Mouse (Mus musculus) neural tube, embryonic 14.5 days (tissue): Measurements from ENCODE around the gene Defb42. TPM values are rescaled to one million over a fixed set of nuclear protein-coding genes. Genes with fewer than 3 reads are reported as not detected.

Experiments
- ATAC-seq: fragments of 200-750 bp; cut with Nextera tagmentation; 2 replicates; pipeline ENCODE4 v1.8.0; 2017; ENCODE audit warnings: low read depth, mild to moderate bottlenecking, moderate TSS enrichment, moderate library complexity
- H3K27ac ChIP-seq: fragments of 300-500 bp; sonication (generic); 2 replicates; pipeline ENCODE4 v1.5.1; 2014; ENCODE audit warnings: low read depth, mild to moderate bottlenecking, control low read depth, low read length, moderate library complexity, mixed read lengths
- H3K27me3 ChIP-seq: fragments of 300-500 bp; sonication (generic); 2 replicates; pipeline ENCODE4 v1.6.1; 2014; ENCODE audit warnings: low read length; ENCODE audit not compliant: control insufficient read depth, insufficient read depth
- H3K36me3 ChIP-seq: fragments of 300-500 bp; sonication (generic); 2 replicates; pipeline ENCODE4 v1.6.1; 2014; ENCODE audit warnings: low read length, mixed read lengths; ENCODE audit not compliant: control insufficient read depth, insufficient read depth
- H3K4me1 ChIP-seq: fragments of 300-500 bp; sonication (generic); 2 replicates; pipeline ENCODE4 v1.6.1; 2014; ENCODE audit warnings: low read length; ENCODE audit not compliant: control insufficient read depth, insufficient read depth
- H3K4me2 ChIP-seq: fragments of 300-500 bp; sonication (generic); 2 replicates; pipeline ENCODE4 v1.6.1; 2014; ENCODE audit warnings: mild to moderate bottlenecking, low read depth, low read length, control low read depth
- H3K4me3 ChIP-seq: fragments of 300-500 bp; sonication (generic); 2 replicates; pipeline ENCODE4 v1.5.1; 2014; ENCODE audit warnings: low read depth, low read length, control low read depth, mixed read lengths
- H3K9ac ChIP-seq: fragments of 300-500 bp; sonication (generic); replicated peaks from 2 replicates; pipeline ENCODE4 v1.6.1; 2014; ENCODE audit warnings: low read depth, mild to moderate bottlenecking, control low read depth, low read length, mixed read lengths
- H3K9me3 ChIP-seq: fragments of 300-500 bp; sonication (generic); 2 replicates; pipeline ENCODE4 v1.6.1; 2016; ENCODE audit warnings: low read length; ENCODE audit not compliant: control insufficient read depth
- WGBS: fragments of 180-500 bp; shearing (Covaris S2); extraction: QIAGEN DNeasy Blood & Tissue Kit; methylation state at CpG from one replicate; pipeline ENCODE4 v1.1.7; 2014; 5-methylcytosine and 5-hydroxymethylcytosine counted together
- polyA plus RNA-seq: library from polyadenylated mRNA; unstranded; fragments of >200 nt; fragmentation: Nextera tagmentation; extraction: Ambion mirVana; gene quantifications from 2 replicates; pipeline ENCODE4 v1.2.1, GENCODE M21; 2014

Gene Defb42
- polyA plus RNA-seq = 0.20 TPM in 1 of 2 replicates, not detected in the other

- Histone ChIP-seq H3K9ac (no peak within 1 kb of the TSS), H3K27ac (no peak within 1 kb of the TSS), H3K9me3 (no peaks in the 10 kb centered on the region), H3K36me3 (no peaks in the 10 kb centered on the region), H3K4me3 (no peak within 1 kb of the TSS), H3K4me1 (no peaks in the 10 kb centered on the region), H3K4me2 (no peak within 1 kb of the TSS), H3K27me3 (no peaks in the 10 kb centered on the region)
- ATAC-seq = no peak
- 81% methylated on average over 3 of the region's 3 CpGs for WGBS
Measured at GRCm38 (mm10) chr14:63046691-63047090, at the start of gene Defb42. TSS of gene Defb42 (plus strand) at chr14:63046991.

GRCm38 (mm10) chr14:62997777-62998176 is 49.0 kb upstream of the Defb42 start, which contains the start of gene Defb47:
TSS of gene Defb47 (plus strand) at chr14:62998077.
- no peak within 1 kb of the TSS for H3K27ac ChIP-seq
- H3K4me2 ChIP-seq = no peak within 1 kb of the TSS
- no peaks in the 10 kb centered on the region for H3K36me3 ChIP-seq
- ATAC-seq = no peak
- no peak within 1 kb of the TSS for H3K9ac ChIP-seq
- H3K27me3 ChIP-seq = no peaks in the 10 kb centered on the region
- no peaks in the 10 kb centered on the region for H3K9me3 ChIP-seq
- H3K4me3 ChIP-seq = no peak within 1 kb of the TSS
- H3K4me1 ChIP-seq = no peaks in the 10 kb centered on the region
- WGBS = 87% methylated on average over 8 of the region's 8 CpGs

GRCm38 (mm10) chr14:62998977-62999376 is 47.8 kb upstream of the Defb42 start:
- Histone ChIP-seq H3K27me3 (no peaks in the 10 kb centered on the region), H3K4me3 (no peak overlapping the region), H3K9ac (no peak overlapping the region), H3K27ac (no peak overlapping the region), H3K36me3 (no peaks in the 10 kb centered on the region), H3K9me3 (no peaks in the 10 kb centered on the region), H3K4me2 (no peak overlapping the region), H3K4me1 (no peaks in the 10 kb centered on the region)
- no peak for ATAC-seq
- 90% methylated on average over 4 of the region's 4 CpGs for WGBS

- Histone ChIP-seq H3K4me2 (no peak overlapping the region), H3K36me3 (no peaks in the 10 kb centered on the region), H3K27me3 (no peaks in the 10 kb centered on the region), H3K4me1 (no peaks in the 10 kb centered on the region), H3K4me3 (no peak overlapping the region), H3K27ac (no peak overlapping the region), H3K9me3 (no peaks in the 10 kb centered on the region), H3K9ac (no peak overlapping the region)
- no peak for ATAC-seq
- WGBS = 80% methylated on average over 2 of the region's 2 CpGs
Measured at GRCm38 (mm10) chr14:63002588-63002987, 44.2 kb upstream of the Defb42 start.

GRCm38 (mm10) chr14:63011471-63011870 is 35.3 kb upstream of the Defb42 start, which contains the start of gene Defb43:
TSS of gene Defb43 (plus strand) at chr14:63011771.
- H3K9me3 ChIP-seq = no peaks in the 10 kb centered on the region
- no peaks in the 10 kb centered on the region for H3K4me1 ChIP-seq
- no peak within 1 kb of the TSS for H3K9ac ChIP-seq
- WGBS = 99% methylated on average over 5 of the region's 5 CpGs
- H3K4me2 ChIP-seq = no peak within 1 kb of the TSS
- no peaks in the 10 kb centered on the region for H3K36me3 ChIP-seq
- H3K4me3 ChIP-seq = no peak within 1 kb of the TSS
- no peak within 1 kb of the TSS for H3K27ac ChIP-seq
- no peak for ATAC-seq
- no peaks in the 10 kb centered on the region for H3K27me3 ChIP-seq

GRCm38 (mm10) chr14:63013082-63013481 is 33.7 kb upstream of the Defb42 start:
- no peak overlapping the region for H3K4me3 ChIP-seq
- H3K27me3 ChIP-seq = no peaks in the 10 kb centered on the region
- WGBS = 80% methylated on average over 4 of the region's 4 CpGs
- no peak overlapping the region for H3K27ac ChIP-seq
- H3K4me2 ChIP-seq = no peak overlapping the region
- ATAC-seq = no peak
- H3K36me3 ChIP-seq = no peaks in the 10 kb centered on the region
- H3K9ac ChIP-seq = no peak overlapping the region
- no peaks in the 10 kb centered on the region for H3K4me1 ChIP-seq
- H3K9me3 ChIP-seq = no peaks in the 10 kb centered on the region

GRCm38 (mm10) chr14:63014667-63015066 is 32.1 kb upstream of the Defb42 start:
- Histone ChIP-seq H3K9ac (no peak overlapping the region), H3K9me3 (no peaks in the 10 kb centered on the region), H3K4me2 (no peak overlapping the region), H3K27ac (no peak overlapping the region), H3K27me3 (no peaks in the 10 kb centered on the region), H3K4me3 (no peak overlapping the region), H3K36me3 (no peaks in the 10 kb centered on the region), H3K4me1 (no peaks in the 10 kb centered on the region)
- 90% methylated on average over 4 of the region's 4 CpGs for WGBS
- no peak for ATAC-seq

- no peak overlapping the region for H3K4me3 ChIP-seq
- no peaks in the 10 kb centered on the region for H3K36me3 ChIP-seq
- H3K27me3 ChIP-seq = no peaks in the 10 kb centered on the region
- H3K4me1 ChIP-seq = no peaks in the 10 kb centered on the region
- no peak for ATAC-seq
- H3K9me3 ChIP-seq = no peaks in the 10 kb centered on the region
- no peak overlapping the region for H3K4me2 ChIP-seq
- H3K27ac ChIP-seq = no peak overlapping the region
- 71% methylated on average over 6 of the region's 6 CpGs for WGBS
- no peak overlapping the region for H3K9ac ChIP-seq
Measured at GRCm38 (mm10) chr14:63020524-63021156, 26.2 kb upstream of the Defb42 start.

GRCm38 (mm10) chr14:63049910-63050370 is 3.1 kb downstream of the Defb42 start, which contains the start of gene Defb30:
TSS of gene Defb30 (minus strand) at chr14:63049960.
- H3K9me3 ChIP-seq = no peaks in the 10 kb centered on the region
- no peak within 1 kb of the TSS for H3K27ac ChIP-seq
- H3K4me2 ChIP-seq = no peak within 1 kb of the TSS
- H3K9ac ChIP-seq = no peak within 1 kb of the TSS
- WGBS = 65% methylated on average over 9 of the region's 14 CpGs
- no peak within 1 kb of the TSS for H3K4me3 ChIP-seq
- H3K4me1 ChIP-seq = no peaks in the 10 kb centered on the region
- no peaks in the 10 kb centered on the region for H3K36me3 ChIP-seq
- H3K27me3 ChIP-seq = no peaks in the 10 kb centered on the region
- no peak for ATAC-seq
